Mouse (Mus musculus): ENCODE results near the gene Pced1b. TPM values are rescaled to one million over a fixed set of nuclear protein-coding genes. Genes with fewer than 3 reads are reported as not detected.

Pced1b gene
- polyA plus RNA-seq, 1 experiment from 2014 or later = 3.2 TPM

DNA sequence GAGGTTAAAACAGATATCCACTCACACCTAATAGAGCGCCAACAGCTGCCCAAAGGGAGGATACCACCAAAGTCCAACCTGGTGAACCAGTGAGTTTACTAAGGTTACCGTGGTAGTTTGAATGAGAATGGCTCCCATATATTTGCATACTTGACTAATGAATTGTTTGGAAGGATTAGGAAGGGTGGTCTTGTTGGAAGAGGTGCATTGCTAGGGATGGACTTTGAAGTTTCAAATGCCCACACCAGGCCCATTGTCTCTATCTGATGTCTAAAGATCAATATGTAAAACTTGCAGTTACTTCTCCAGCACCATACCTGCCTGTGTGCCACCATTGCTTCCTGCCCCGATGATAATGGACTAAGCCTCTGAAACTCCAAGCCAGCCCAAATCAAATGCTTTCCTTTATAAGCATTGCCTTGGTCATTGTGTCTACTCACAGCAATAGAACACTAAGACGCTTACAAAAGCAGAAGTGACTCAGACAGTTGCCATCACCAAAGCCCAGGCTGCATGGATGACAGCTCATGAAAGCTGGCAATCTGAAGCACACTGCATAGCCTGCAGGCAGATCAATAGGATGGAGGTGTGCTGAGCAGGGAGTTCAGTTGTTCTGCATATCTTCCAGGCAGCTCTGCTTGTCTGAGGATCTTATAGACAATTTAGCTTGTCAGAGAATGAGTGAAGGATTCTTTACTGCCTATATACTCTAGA is 149.8 kb downstream of the Pced1b start:
- no peak for DNase-seq (ENCODE audit: low spot score)
- WGBS = 90% methylated on average over 4 of the region's 4 CpGs
- no peak overlapping the region for H3K4me2 ChIP-seq (replicated peaks; ENCODE audit: low read depth, low read length)

DNA sequence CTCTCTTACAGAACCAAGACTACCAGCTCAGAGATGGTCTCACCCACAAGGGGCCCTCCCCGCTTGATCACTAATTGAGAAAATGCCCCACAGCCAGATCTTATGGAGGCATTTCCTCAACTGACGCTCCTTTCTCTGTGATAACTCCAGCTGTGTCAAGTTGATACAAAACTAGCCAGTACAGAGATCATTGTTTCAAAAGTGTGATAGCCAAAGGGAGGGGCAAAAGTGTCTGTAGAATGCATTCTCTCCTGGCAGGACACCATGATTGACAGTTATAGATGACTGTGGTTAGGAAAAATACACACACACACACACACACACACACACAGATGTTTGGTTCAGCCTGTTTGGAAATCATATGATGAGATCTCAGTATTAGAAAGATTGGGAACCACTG is 150.9 kb downstream of the Pced1b start:
- no peaks in the 10 kb centered on the region for H3K9me3 ChIP-seq (ENCODE audit: control insufficient read depth, low read length)
- H3K9ac ChIP-seq (ENCODE audit: low read depth, low read length) = no peak overlapping the region
- no peak overlapping the region for H3K27ac ChIP-seq (ENCODE audit: low read depth, low read length)
- H3K27me3 ChIP-seq (ENCODE audit: control insufficient read depth, insufficient read depth, low read length) = no peaks in the 10 kb centered on the region
- no peaks in the 10 kb centered on the region for H3K4me1 ChIP-seq (replicated peaks; ENCODE audit: control insufficient read depth, insufficient read depth, low read length)
- no peak overlapping the region for H3K4me3 ChIP-seq (ENCODE audit: low read depth, low read length)
- no peak for DNase-seq (ENCODE audit: low spot score)
- no peak for ATAC-seq (ENCODE audit: low FRiP score)
- H3K36me3 ChIP-seq (ENCODE audit: control insufficient read depth, insufficient read depth, low read length) = no peaks in the 10 kb centered on the region
- WGBS = 81% methylated on average over 2 of the region's 2 CpGs
- no peak overlapping the region for H3K4me2 ChIP-seq (replicated peaks; ENCODE audit: low read depth, low read length)

More for the DNA sequence above, 149.8 kb downstream of the Pced1b start:
- Histone ChIP-seq H3K9me3 (ENCODE audit: control insufficient read depth, low read length) (no peaks in the 10 kb centered on the region), H3K36me3 (ENCODE audit: control insufficient read depth, insufficient read depth, low read length) (no peaks in the 10 kb centered on the region), H3K4me1 (replicated peaks; ENCODE audit: control insufficient read depth, insufficient read depth, low read length) (no peaks in the 10 kb centered on the region), H3K9ac (ENCODE audit: low read depth, low read length) (no peak overlapping the region), H3K27me3 (ENCODE audit: control insufficient read depth, insufficient read depth, low read length) (no peaks in the 10 kb centered on the region), H3K4me3 (ENCODE audit: low read depth, low read length) (no peak overlapping the region), H3K27ac (ENCODE audit: low read depth, low read length) (no peak overlapping the region)
- ATAC-seq (ENCODE audit: low FRiP score) = no peak

DNA sequence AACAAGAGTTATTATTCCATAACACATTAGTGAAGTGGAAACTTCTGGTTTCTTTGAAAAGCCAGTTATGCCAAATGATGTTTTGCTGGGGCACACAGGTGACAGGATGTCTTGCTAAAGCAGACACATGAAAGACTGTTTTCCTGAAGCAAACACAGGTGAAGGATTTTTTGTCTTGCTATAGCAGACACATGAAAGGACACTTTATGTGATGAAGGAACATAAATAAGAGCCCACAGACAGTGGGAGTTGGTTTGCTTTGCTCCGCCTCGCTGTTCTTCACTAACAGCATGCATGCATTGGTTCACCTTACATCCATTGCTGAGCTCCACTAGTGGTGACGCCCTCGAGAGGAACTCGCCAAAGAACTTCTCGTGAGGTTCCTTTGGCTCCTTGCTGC is 154.0 kb downstream of the Pced1b start:
- Histone ChIP-seq H3K4me2 (replicated peaks; ENCODE audit: low read depth, low read length) (no peak overlapping the region), H3K27ac (ENCODE audit: low read depth, low read length) (no peak overlapping the region)

DNA sequence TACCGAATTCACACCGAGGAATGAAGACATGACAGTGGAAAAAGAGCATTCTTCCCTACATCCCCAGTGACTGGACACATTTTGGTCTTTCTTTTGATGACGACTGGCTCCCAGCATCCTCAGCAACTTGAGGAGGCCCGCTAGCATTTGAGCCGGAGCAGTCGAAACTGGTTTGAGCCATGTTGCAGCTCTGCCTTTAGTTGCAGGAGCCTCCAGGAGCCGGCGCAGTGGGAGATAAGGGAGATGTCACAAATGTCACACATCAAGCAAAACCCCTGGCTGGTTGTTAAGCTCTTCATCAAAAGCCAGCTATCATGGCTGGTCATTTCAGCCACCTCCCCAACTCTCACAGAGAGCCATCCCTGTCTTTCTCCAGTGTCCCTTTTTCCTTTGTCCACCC is 157.6 kb downstream of the Pced1b start:
- Histone ChIP-seq H3K36me3 (ENCODE audit: control insufficient read depth, insufficient read depth, low read length) (no peaks in the 10 kb centered on the region), H3K9ac (ENCODE audit: low read depth, low read length) (no peak overlapping the region), H3K4me3 (ENCODE audit: low read depth, low read length) (no peak overlapping the region), H3K27ac (ENCODE audit: low read depth, low read length) (no peak overlapping the region), H3K4me2 (replicated peaks; ENCODE audit: low read depth, low read length) (no peak overlapping the region), H3K9me3 (ENCODE audit: control insufficient read depth, low read length) (no peaks in the 10 kb centered on the region), H3K4me1 (replicated peaks; ENCODE audit: control insufficient read depth, insufficient read depth, low read length) (no peaks in the 10 kb centered on the region), H3K27me3 (ENCODE audit: control insufficient read depth, insufficient read depth, low read length) (no peaks in the 10 kb centered on the region)
- DNase-seq (ENCODE audit: low spot score) (no peak), ATAC-seq (ENCODE audit: low FRiP score) (no peak)
- WGBS = 80% methylated on average over 8 of the region's 8 CpGs

More for the DNA sequence above, 154.0 kb downstream of the Pced1b start:
- DNase-seq (ENCODE audit: low spot score) (no peak), ATAC-seq (ENCODE audit: low FRiP score) (no peak)
- H3K27me3 ChIP-seq (ENCODE audit: control insufficient read depth, insufficient read depth, low read length) = no peaks in the 10 kb centered on the region
- H3K9me3 ChIP-seq (ENCODE audit: control insufficient read depth, low read length) = no peaks in the 10 kb centered on the region
- no peak overlapping the region for H3K4me3 ChIP-seq (ENCODE audit: low read depth, low read length)
- no peaks in the 10 kb centered on the region for H3K4me1 ChIP-seq (replicated peaks; ENCODE audit: control insufficient read depth, insufficient read depth, low read length)
- H3K9ac ChIP-seq (ENCODE audit: low read depth, low read length) = no peak overlapping the region
- no peaks in the 10 kb centered on the region for H3K36me3 ChIP-seq (ENCODE audit: control insufficient read depth, insufficient read depth, low read length)
- WGBS = 92% methylated on average over 6 of the region's 6 CpGs

DNA sequence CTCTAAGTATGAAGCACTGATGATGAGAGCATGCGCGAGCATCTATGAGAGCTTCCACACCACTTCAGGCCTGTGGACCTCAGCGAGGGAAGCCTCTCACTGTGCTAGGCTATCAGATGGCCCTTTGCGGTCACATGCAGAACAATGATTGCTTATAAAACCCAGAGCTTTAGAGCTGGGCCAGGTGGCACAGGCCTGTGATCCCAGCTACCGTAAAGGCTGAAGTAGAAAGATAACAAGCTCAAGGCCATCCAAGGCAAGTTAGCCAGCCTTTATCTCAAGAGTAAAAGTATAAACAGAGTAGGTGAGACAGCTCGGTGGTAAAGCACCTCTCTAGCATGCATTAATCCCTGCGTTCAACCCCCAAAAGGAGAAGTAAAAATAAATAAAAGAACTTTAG is 158.1 kb downstream of the Pced1b start:
- H3K27me3 ChIP-seq (ENCODE audit: control insufficient read depth, insufficient read depth, low read length) = no peaks in the 10 kb centered on the region
- no peak overlapping the region for H3K9ac ChIP-seq (ENCODE audit: low read depth, low read length)
- H3K4me2 ChIP-seq (replicated peaks; ENCODE audit: low read depth, low read length) = no peak overlapping the region
- H3K27ac ChIP-seq (ENCODE audit: low read depth, low read length) = no peak overlapping the region
- WGBS = 91% methylated on average over 7 of the region's 7 CpGs
- ATAC-seq (ENCODE audit: low FRiP score) (no peak), DNase-seq (ENCODE audit: low spot score) (no peak)
- no peak overlapping the region for H3K4me3 ChIP-seq (ENCODE audit: low read depth, low read length)
- no peaks in the 10 kb centered on the region for H3K36me3 ChIP-seq (ENCODE audit: control insufficient read depth, insufficient read depth, low read length)
- H3K4me1 ChIP-seq (replicated peaks; ENCODE audit: control insufficient read depth, insufficient read depth, low read length) = no peaks in the 10 kb centered on the region
- no peaks in the 10 kb centered on the region for H3K9me3 ChIP-seq (ENCODE audit: control insufficient read depth, low read length)

DNA sequence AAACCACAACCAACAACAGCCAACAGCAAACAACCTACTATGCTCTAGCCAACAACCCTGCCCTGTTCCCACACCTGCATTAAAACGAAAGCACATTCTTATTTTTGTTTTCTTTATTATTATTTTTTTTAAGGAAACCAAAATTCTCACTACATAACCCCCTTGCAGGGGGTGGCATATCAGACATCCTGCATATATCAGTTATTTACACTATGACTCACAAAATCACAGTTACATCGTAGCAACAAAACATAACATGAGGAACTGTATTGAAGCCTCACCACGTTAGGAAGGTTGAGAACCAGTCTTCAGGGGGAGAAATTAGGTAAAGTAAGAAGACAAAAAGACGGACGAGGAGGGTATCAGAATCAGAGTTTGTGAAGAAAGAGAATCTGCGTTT is 159.2 kb downstream of the Pced1b start:
- ATAC-seq (ENCODE audit: low FRiP score) = no peak
- DNase-seq (ENCODE audit: low spot score) = no peak
- H3K4me1 ChIP-seq (replicated peaks; ENCODE audit: control insufficient read depth, insufficient read depth, low read length) = no peaks in the 10 kb centered on the region
- H3K9ac ChIP-seq (ENCODE audit: low read depth, low read length) = no peak overlapping the region
- H3K4me3 ChIP-seq (ENCODE audit: low read depth, low read length) = no peak overlapping the region
- no peak overlapping the region for H3K4me2 ChIP-seq (replicated peaks; ENCODE audit: low read depth, low read length)
- H3K36me3 ChIP-seq (ENCODE audit: control insufficient read depth, insufficient read depth, low read length) = no peaks in the 10 kb centered on the region
- no peak overlapping the region for H3K27ac ChIP-seq (ENCODE audit: low read depth, low read length)
- no peaks in the 10 kb centered on the region for H3K27me3 ChIP-seq (ENCODE audit: control insufficient read depth, insufficient read depth, low read length)
- WGBS = 86% methylated on average over 6 of the region's 6 CpGs
- H3K9me3 ChIP-seq (ENCODE audit: control insufficient read depth, low read length) = no peaks in the 10 kb centered on the region

DNA sequence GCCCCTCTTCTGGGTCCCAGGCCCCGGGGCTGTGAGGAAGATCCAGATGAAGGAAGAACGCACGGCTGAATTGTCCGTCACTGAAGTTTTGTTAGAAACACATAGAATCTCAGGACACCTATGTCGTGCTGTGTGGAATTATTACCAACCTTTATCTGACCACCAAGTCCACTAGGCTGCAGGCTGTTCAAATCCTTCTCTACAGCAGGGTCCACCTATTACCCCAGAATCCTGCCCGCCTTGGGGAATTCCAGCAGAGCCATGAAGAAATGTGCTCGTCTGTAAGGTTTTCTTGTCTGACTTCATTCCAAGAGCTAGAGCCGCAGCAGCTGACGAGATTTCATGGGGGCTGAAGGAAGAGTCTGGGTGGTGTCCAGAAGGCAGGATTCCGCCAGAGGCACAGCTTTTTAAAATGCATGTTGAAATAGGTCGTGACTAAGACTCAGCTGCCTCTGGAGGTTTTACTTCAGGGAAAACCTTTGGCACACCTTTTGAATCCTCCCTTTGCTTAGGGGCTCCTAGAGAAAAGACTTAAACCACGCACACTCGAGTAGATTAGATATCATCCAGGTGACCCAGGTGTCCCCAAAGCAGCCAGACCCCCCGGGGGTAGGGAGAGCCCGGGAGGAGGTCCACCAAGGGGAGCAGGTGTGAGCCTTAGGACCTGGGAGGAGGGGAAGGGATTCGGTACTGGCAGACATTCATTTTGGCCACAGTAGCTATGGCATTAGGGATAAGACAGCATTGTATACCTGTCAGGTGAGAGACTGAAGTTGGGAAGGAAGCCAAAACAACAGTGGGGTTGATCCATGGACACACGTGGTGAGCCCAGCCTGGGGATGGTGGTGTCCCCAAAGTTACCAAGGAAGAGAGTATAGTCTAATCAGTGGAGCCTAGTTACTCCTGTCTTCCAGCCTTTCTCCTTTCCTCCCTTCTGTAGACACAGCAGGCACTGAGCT is 160.9 kb downstream of the Pced1b start:
- Histone ChIP-seq H3K27me3 (ENCODE audit: control insufficient read depth, insufficient read depth, low read length) (no peaks in the 10 kb centered on the region), H3K9me3 (ENCODE audit: control insufficient read depth, low read length) (no peaks in the 10 kb centered on the region), H3K9ac (ENCODE audit: low read depth, low read length) (no peak overlapping the region), H3K36me3 (ENCODE audit: control insufficient read depth, insufficient read depth, low read length) (no peaks in the 10 kb centered on the region), H3K27ac (ENCODE audit: low read depth, low read length) (no peak overlapping the region), H3K4me2 (replicated peaks; ENCODE audit: low read depth, low read length) (no peak overlapping the region), H3K4me1 (replicated peaks; ENCODE audit: control insufficient read depth, insufficient read depth, low read length) (no peaks in the 10 kb centered on the region), H3K4me3 (ENCODE audit: low read depth, low read length) (no peak overlapping the region)
- ATAC-seq (ENCODE audit: low FRiP score) = no peak
- 70% methylated on average over 17 of the region's 17 CpGs for WGBS
- DNase-seq (ENCODE audit: low spot score) = no peak

DNA sequence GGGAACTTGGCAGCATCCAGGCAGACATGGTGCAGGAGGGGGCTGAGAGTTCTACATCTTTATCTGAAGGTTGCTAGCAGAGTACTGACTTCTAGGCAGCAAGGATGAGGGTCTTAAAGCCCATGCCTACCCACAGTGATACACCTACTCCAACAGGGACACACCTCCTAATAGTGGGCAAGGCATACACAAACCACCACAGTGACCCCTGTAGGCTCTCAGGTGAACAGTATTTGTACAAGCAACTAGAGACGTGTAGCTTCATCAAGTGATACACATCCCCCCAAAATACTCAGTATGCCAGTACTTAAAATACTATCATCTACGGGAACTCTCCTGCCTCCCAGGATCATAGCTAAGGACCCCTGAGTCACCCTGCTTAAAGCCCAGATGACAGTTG is 164.2 kb downstream of the Pced1b start:
- 90% methylated on average over 2 of the region's 2 CpGs for WGBS

More for the DNA sequence above, 164.2 kb downstream of the Pced1b start:
- H3K9me3 ChIP-seq (ENCODE audit: control insufficient read depth, low read length) = no peaks in the 10 kb centered on the region
- DNase-seq (ENCODE audit: low spot score) (no peak), ATAC-seq (ENCODE audit: low FRiP score) (no peak)
- no peaks in the 10 kb centered on the region for H3K4me1 ChIP-seq (replicated peaks; ENCODE audit: control insufficient read depth, insufficient read depth, low read length)
- H3K4me3 ChIP-seq (ENCODE audit: low read depth, low read length) = no peak overlapping the region
- H3K4me2 ChIP-seq (replicated peaks; ENCODE audit: low read depth, low read length) = no peak overlapping the region
- H3K9ac ChIP-seq (ENCODE audit: low read depth, low read length) = no peak overlapping the region
- no peaks in the 10 kb centered on the region for H3K36me3 ChIP-seq (ENCODE audit: control insufficient read depth, insufficient read depth, low read length)
- no peak overlapping the region for H3K27ac ChIP-seq (ENCODE audit: low read depth, low read length)
- H3K27me3 ChIP-seq (ENCODE audit: control insufficient read depth, insufficient read depth, low read length) = no peaks in the 10 kb centered on the region
